Mouse (Mus musculus): ENCODE results near the gene Gm49361. TPM values are rescaled to one million over a fixed set of nuclear protein-coding genes. Genes with fewer than 3 reads are reported as not detected.

Gene Gm49361
- total RNA-seq (2014; rRNA removed; ENCODE audit: low replicate concordance) (not detected in 2 replicates), polyA plus RNA-seq (2015; fragmentation: Nextera tagmentation; extraction: Ambion mirVana) (not detected in 2 replicates)

DNA sequence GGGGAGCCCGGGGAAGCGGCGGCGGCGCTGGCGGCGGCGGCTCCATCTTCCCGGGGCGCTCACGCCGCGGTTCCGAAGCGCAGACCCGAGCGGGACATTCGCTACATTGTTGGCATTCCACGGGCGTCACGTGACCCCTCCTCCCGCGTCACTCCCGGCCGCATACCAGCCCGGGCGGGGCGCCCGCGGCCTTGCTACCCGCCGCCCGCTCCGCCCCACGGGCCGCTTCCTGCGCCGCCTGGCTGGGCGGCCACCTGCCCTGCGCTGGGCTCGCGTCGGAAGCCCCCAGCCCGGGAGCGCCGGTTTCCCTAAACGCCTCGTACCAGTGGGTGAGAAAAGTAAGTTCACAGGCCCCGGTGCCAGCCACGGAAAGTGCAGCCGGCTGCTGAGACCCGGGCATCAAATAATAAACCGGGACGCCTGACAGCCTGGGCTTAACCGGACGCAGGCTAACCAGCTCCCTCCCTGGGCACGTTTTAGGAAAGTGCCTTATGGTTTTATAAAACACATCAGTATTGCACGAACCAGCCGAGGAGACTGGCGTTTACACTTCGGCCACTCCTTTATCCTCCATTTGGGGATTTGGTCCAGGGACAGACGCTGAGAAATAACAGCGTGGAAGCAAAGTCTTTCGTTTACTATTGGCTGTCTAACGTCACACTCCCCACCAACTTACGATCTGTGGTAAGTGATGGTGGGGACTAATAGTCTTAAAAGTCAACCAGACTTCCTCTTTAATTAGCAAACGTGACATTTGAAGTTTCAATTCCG, at the start of gene Gm49361:
TSS of gene Gm49361 (minus strand) at position 103 of the 771 bp plus-strand sequence.
- Histone ChIP-seq H3K4me3 (ENCODE audit: low read depth, low read length) (peak within 1 kb of the TSS; percentile 97), H3K9me3 (replicated peaks; ENCODE audit: control insufficient read depth, low read length) (no peaks in the 10 kb centered on the region), H3K4me1 (ENCODE audit: control insufficient read depth, insufficient read depth) (peaks cover 15% of the 10 kb centered on the region), H3K27me3 (ENCODE audit: control insufficient read depth, insufficient read depth, low read length) (no peaks in the 10 kb centered on the region), H3K9ac (replicated peaks; ENCODE audit: low read depth, low read length) (peak within 1 kb of the TSS; percentile 99), H3K4me2 (ENCODE audit: low read depth, low read length) (peak within 1 kb of the TSS; percentile 68), H3K36me3 (replicated peaks; ENCODE audit: control insufficient read depth, insufficient read depth, low read length) (no peaks in the 10 kb centered on the region), H3K27ac (ENCODE audit: low read depth) (peak within 1 kb of the TSS; percentile 99)
- TF ChIP-seq CTCF (IDR thresholded peaks at IDR 0.05; ENCODE audit: low read depth) (no peak), EP300 (IDR thresholded peaks at IDR 0.05; ENCODE audit: low read depth) (no peak)
- WGBS: under 1% methylated on average over 65 of the region's 68 CpGs
- DNase-seq (ENCODE audit: low spot score): peak; percentile 92
- ATAC-seq (ENCODE audit: insufficient read depth, low read depth): peak; percentile 93

GRCm38 (mm10) chr14:57791171-57791570, 45.3 kb upstream of the Gm49361 start:
- Histone ChIP-seq H3K27ac (ENCODE audit: low read depth) (no peak overlapping the region), H3K9me3 (replicated peaks; ENCODE audit: control insufficient read depth, low read length) (no peaks in the 10 kb centered on the region), H3K36me3 (replicated peaks; ENCODE audit: control insufficient read depth, insufficient read depth, low read length) (no peaks in the 10 kb centered on the region), H3K4me1 (ENCODE audit: control insufficient read depth, insufficient read depth) (no peaks in the 10 kb centered on the region), H3K4me2 (ENCODE audit: low read depth, low read length) (no peak overlapping the region), H3K9ac (replicated peaks; ENCODE audit: low read depth, low read length) (no peak overlapping the region), H3K27me3 (ENCODE audit: control insufficient read depth, insufficient read depth, low read length) (no peaks in the 10 kb centered on the region), H3K4me3 (ENCODE audit: low read depth, low read length) (no peak overlapping the region)
- no peak for TF ChIP-seq CTCF (IDR thresholded peaks at IDR 0.05; ENCODE audit: low read depth)
- TF ChIP-seq EP300 (IDR thresholded peaks at IDR 0.05; ENCODE audit: low read depth): no peak
- no peak for ATAC-seq (ENCODE audit: insufficient read depth, low read depth)
- DNase-seq (ENCODE audit: low spot score): no peak
- 60% methylated on average over 4 of the region's 4 CpGs for WGBS

GRCm38 (mm10) chr14:57789759-57790158, 43.9 kb upstream of the Gm49361 start:
- ATAC-seq (ENCODE audit: insufficient read depth, low read depth) (no peak), DNase-seq (ENCODE audit: low spot score) (no peak)
- no peak overlapping the region for H3K9ac ChIP-seq (replicated peaks; ENCODE audit: low read depth, low read length)
- no peaks in the 10 kb centered on the region for H3K27me3 ChIP-seq (ENCODE audit: control insufficient read depth, insufficient read depth, low read length)
- 82% methylated on average over 9 of the region's 9 CpGs for WGBS
- H3K9me3 ChIP-seq (replicated peaks; ENCODE audit: control insufficient read depth, low read length): no peaks in the 10 kb centered on the region
- H3K4me3 ChIP-seq (ENCODE audit: low read depth, low read length): no peak overlapping the region
- no peaks in the 10 kb centered on the region for H3K36me3 ChIP-seq (replicated peaks; ENCODE audit: control insufficient read depth, insufficient read depth, low read length)
- no peaks in the 10 kb centered on the region for H3K4me1 ChIP-seq (ENCODE audit: control insufficient read depth, insufficient read depth)
- no peak overlapping the region for H3K4me2 ChIP-seq (ENCODE audit: low read depth, low read length)
- no peak overlapping the region for H3K27ac ChIP-seq (ENCODE audit: low read depth)
- TF ChIP-seq CTCF (IDR thresholded peaks at IDR 0.05; ENCODE audit: low read depth) (no peak), EP300 (IDR thresholded peaks at IDR 0.05; ENCODE audit: low read depth) (no peak)

DNA sequence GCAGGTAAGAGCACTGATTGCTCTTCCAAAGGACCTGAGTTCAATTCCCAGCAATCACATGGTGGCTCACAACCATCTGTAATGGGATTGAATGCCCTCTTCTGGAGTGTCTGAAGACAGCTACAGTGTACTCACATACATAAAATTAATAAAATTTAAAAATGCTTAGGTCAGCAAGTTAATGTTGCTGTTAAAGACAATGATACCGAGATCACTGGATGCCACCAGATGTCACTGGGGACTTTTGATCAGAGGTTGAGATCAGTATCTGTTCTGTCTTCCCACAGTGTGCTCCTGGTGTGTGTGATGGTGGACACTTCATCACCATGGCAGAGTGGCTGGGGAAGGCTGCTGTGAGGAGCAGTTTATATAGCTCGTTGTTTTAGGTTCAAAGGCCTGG, 43.4 kb upstream of the Gm49361 start:
- ATAC-seq (ENCODE audit: insufficient read depth, low read depth) (no peak), DNase-seq (ENCODE audit: low spot score) (no peak)
- H3K9me3 ChIP-seq (replicated peaks; ENCODE audit: control insufficient read depth, low read length): no peaks in the 10 kb centered on the region
- H3K4me1 ChIP-seq (ENCODE audit: control insufficient read depth, insufficient read depth): no peaks in the 10 kb centered on the region
- no peak overlapping the region for H3K27ac ChIP-seq (ENCODE audit: low read depth)
- no peak overlapping the region for H3K9ac ChIP-seq (replicated peaks; ENCODE audit: low read depth, low read length)
- H3K36me3 ChIP-seq (replicated peaks; ENCODE audit: control insufficient read depth, insufficient read depth, low read length): no peaks in the 10 kb centered on the region
- no peaks in the 10 kb centered on the region for H3K27me3 ChIP-seq (ENCODE audit: control insufficient read depth, insufficient read depth, low read length)
- 72% methylated on average over 2 of the region's 2 CpGs for WGBS
- H3K4me3 ChIP-seq (ENCODE audit: low read depth, low read length): no peak overlapping the region
- no peak overlapping the region for H3K4me2 ChIP-seq (ENCODE audit: low read depth, low read length)
- TF ChIP-seq CTCF (IDR thresholded peaks at IDR 0.05; ENCODE audit: low read depth): no peak
- no peak for TF ChIP-seq EP300 (IDR thresholded peaks at IDR 0.05; ENCODE audit: low read depth)

DNA sequence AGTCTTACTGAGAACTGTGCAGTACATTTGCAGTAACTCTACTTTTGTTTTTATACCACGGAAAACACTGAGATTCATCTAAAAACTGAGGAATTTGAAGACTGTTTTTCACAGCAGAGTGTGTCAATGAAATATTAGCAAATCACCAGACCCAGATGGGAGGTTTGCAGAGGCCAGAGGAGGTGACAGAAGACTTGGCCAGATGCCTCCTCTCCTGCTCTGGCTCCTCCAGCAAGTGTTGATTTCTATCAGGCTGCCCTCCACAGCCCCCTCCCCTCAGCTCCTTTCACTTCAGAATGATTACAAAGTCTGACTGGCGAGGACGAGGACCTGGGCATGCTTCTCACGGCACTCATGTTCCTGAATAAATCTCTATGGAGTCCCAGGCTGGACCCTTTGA, 41.5 kb upstream of the Gm49361 start:
- Histone ChIP-seq H3K36me3 (replicated peaks; ENCODE audit: control insufficient read depth, insufficient read depth, low read length) (no peaks in the 10 kb centered on the region), H3K9me3 (replicated peaks; ENCODE audit: control insufficient read depth, low read length) (no peaks in the 10 kb centered on the region), H3K4me2 (ENCODE audit: low read depth, low read length) (no peak overlapping the region), H3K27ac (ENCODE audit: low read depth) (no peak overlapping the region), H3K4me3 (ENCODE audit: low read depth, low read length) (no peak overlapping the region), H3K9ac (replicated peaks; ENCODE audit: low read depth, low read length) (no peak overlapping the region), H3K27me3 (ENCODE audit: control insufficient read depth, insufficient read depth, low read length) (no peaks in the 10 kb centered on the region), H3K4me1 (ENCODE audit: control insufficient read depth, insufficient read depth) (no peaks in the 10 kb centered on the region)
- 43% methylated on average over 4 of the region's 4 CpGs for WGBS
- TF ChIP-seq EP300 (IDR thresholded peaks at IDR 0.05; ENCODE audit: low read depth) (no peak), CTCF (IDR thresholded peaks at IDR 0.05; ENCODE audit: low read depth) (no peak)
- no peak for DNase-seq (ENCODE audit: low spot score)
- ATAC-seq (ENCODE audit: insufficient read depth, low read depth): no peak
